Mouse (Mus musculus) hindbrain, postnatal 0 days (tissue): ENCODE measurements around the gene Smarca4. TPM values are rescaled to one million over a fixed set of nuclear protein-coding genes. Genes with fewer than 3 reads are reported as not detected.

Experiments
- ATAC-seq: fragments of 200-750 bp; cut with Nextera tagmentation; 2 replicates; pipeline ENCODE4 v1.8.0; 2017; ENCODE audit warnings: mild to moderate bottlenecking, moderate TSS enrichment, moderate library complexity
- DNase-seq: peaks from one replicate; pipeline ENCODE4 v3.0.0-alpha.2; 2015; ENCODE audit warnings: low spot score
- H3K27ac ChIP-seq: fragments of 300-500 bp; sonication (generic); 2 replicates; pipeline ENCODE4 v1.5.1; 2014; ENCODE audit warnings: mild to moderate bottlenecking
- H3K27me3 ChIP-seq: fragments of 300-500 bp; sonication (generic); 2 replicates; pipeline ENCODE4 v1.6.1; 2014; ENCODE audit warnings: low read length, mixed read lengths; ENCODE audit not compliant: insufficient read depth
- H3K36me3 ChIP-seq: fragments of 300-500 bp; sonication (generic); 2 replicates; pipeline ENCODE4 v1.6.1; 2014; ENCODE audit warnings: low read length, mixed read lengths; ENCODE audit not compliant: insufficient read depth
- H3K4me1 ChIP-seq: fragments of 300-500 bp; sonication (generic); 2 replicates; pipeline ENCODE4 v1.6.1; 2014; ENCODE audit warnings: antibody characterized with exemption, low read length, mixed read lengths; ENCODE audit not compliant: insufficient read depth
- H3K4me2 ChIP-seq: fragments of 300-500 bp; sonication (generic); 2 replicates; pipeline ENCODE4 v1.6.1; 2014; ENCODE audit warnings: low read depth, mild to moderate bottlenecking, low read length, moderate library complexity, mixed read lengths
- H3K4me3 ChIP-seq: fragments of 300-500 bp; sonication (generic); 2 replicates; pipeline ENCODE4 v1.5.1; 2014; ENCODE audit warnings: low read length
- H3K9ac ChIP-seq: fragments of 300-500 bp; sonication (generic); replicated peaks from 2 replicates; pipeline ENCODE4 v1.6.1; 2014; ENCODE audit warnings: mild to moderate bottlenecking, low read length, moderate library complexity, mixed read lengths
- H3K9me3 ChIP-seq: fragments of 300-500 bp; sonication (generic); 2 replicates; pipeline ENCODE4 v1.6.1; 2016; ENCODE audit warnings: low read length, mixed read lengths
- CTCF ChIP-seq: IDR thresholded peaks from 2 replicates; pipeline ENCODE4 v1.5.1; 2016; ENCODE audit warnings: antibody characterized with exemption, control low read depth, low read depth
- WGBS: fragments of 180-500 bp; shearing (Covaris S2); extraction: QIAGEN DNeasy Blood & Tissue Kit; methylation state at CpG from one replicate; pipeline ENCODE4 v1.1.7; 2014; 5-methylcytosine and 5-hydroxymethylcytosine counted together
- polyA plus RNA-seq: library from polyadenylated mRNA; unstranded; fragments of >200 nt; fragmentation: Nextera tagmentation; extraction: Ambion mirVana; gene quantifications from 2 replicates; pipeline ENCODE4 v1.2.1, GENCODE M21; 2015
- total RNA-seq: library from RNA; depleted of rRNA; stranded (reverse); fragments of >200 nt; gene quantifications from 2 replicates; pipeline ENCODE4 v1.2.3, GENCODE M21; 2014

Gene Smarca4
- total and polyA plus RNA-seq, 2 experiments from 2014 or later: 80.6 to 171 TPM

GRCm38 (mm10) chr9:21733446-21733845 is 117.5 kb downstream of the Smarca4 start:
- Histone ChIP-seq H3K4me2 (no peak overlapping the region), H3K9me3 (no peaks in the 10 kb centered on the region), H3K27me3 (no peaks in the 10 kb centered on the region), H3K9ac (no peak overlapping the region), H3K4me3 (no peak overlapping the region), H3K36me3 (peaks cover 62% of the 10 kb centered on the region), H3K4me1 (no peaks in the 10 kb centered on the region), H3K27ac (no peak overlapping the region)
- ATAC-seq (no peak), DNase-seq (no peak)
- 73% methylated on average over 17 of the region's 17 CpGs for WGBS
- TF ChIP-seq CTCF: no peak

GRCm38 (mm10) chr9:21733989-21734388 is 118.0 kb downstream of the Smarca4 start:
- Histone ChIP-seq H3K4me2 (no peak overlapping the region), H3K4me3 (no peak overlapping the region), H3K9me3 (no peaks in the 10 kb centered on the region), H3K36me3 (peaks cover 67% of the 10 kb centered on the region), H3K27me3 (no peaks in the 10 kb centered on the region), H3K4me1 (no peaks in the 10 kb centered on the region), H3K27ac (no peak overlapping the region), H3K9ac (no peak overlapping the region)
- TF ChIP-seq CTCF: no peak
- WGBS: 97% methylated on average over 7 of the region's 7 CpGs
- DNase-seq (no peak), ATAC-seq (no peak)

GRCm38 (mm10) chr9:21735126-21735525 is 119.2 kb downstream of the Smarca4 start:
- Histone ChIP-seq H3K4me1 (no peaks in the 10 kb centered on the region), H3K4me2 (no peak overlapping the region), H3K36me3 (peaks cover 78% of the 10 kb centered on the region), H3K9me3 (no peaks in the 10 kb centered on the region), H3K9ac (no peak overlapping the region), H3K27ac (no peak overlapping the region), H3K4me3 (no peak overlapping the region), H3K27me3 (no peaks in the 10 kb centered on the region)
- no peak for TF ChIP-seq CTCF
- 81% methylated on average over 14 of the region's 14 CpGs for WGBS
- DNase-seq: no peak
- no peak for ATAC-seq

GRCm38 (mm10) chr9:21736580-21736979 is 120.6 kb downstream of the Smarca4 start:
- Histone ChIP-seq H3K4me2 (no peak overlapping the region), H3K4me3 (no peak overlapping the region), H3K9ac (no peak overlapping the region), H3K9me3 (no peaks in the 10 kb centered on the region), H3K36me3 (peaks cover 86% of the 10 kb centered on the region), H3K27ac (no peak overlapping the region), H3K4me1 (no peaks in the 10 kb centered on the region), H3K27me3 (no peaks in the 10 kb centered on the region)
- no peak for TF ChIP-seq CTCF
- WGBS: 79% methylated on average over 3 of the region's 3 CpGs
- no peak for ATAC-seq
- no peak for DNase-seq

GRCm38 (mm10) chr9:21737188-21737587 is 121.2 kb downstream of the Smarca4 start:
- no peak overlapping the region for H3K4me3 ChIP-seq
- WGBS: 94% methylated on average over 10 of the region's 10 CpGs
- DNase-seq: no peak
- H3K27ac ChIP-seq: no peak overlapping the region
- no peaks in the 10 kb centered on the region for H3K9me3 ChIP-seq
- no peak for TF ChIP-seq CTCF
- no peaks in the 10 kb centered on the region for H3K27me3 ChIP-seq
- H3K9ac ChIP-seq: no peak overlapping the region
- H3K36me3 ChIP-seq: peaks cover 87% of the 10 kb centered on the region
- no peaks in the 10 kb centered on the region for H3K4me1 ChIP-seq
- ATAC-seq: no peak
- no peak overlapping the region for H3K4me2 ChIP-seq

- peaks cover 80% of the 10 kb centered on the region for H3K36me3 ChIP-seq
- no peaks in the 10 kb centered on the region for H3K27me3 ChIP-seq
- DNase-seq (no peak), ATAC-seq (peak; percentile 31; the same call in 1 of the 2 replicates)
- TF ChIP-seq CTCF: no peak
- H3K9me3 ChIP-seq: no peaks in the 10 kb centered on the region
- H3K9ac ChIP-seq: no peak overlapping the region
- WGBS: 63% methylated on average over 7 of the region's 7 CpGs
- no peak overlapping the region for H3K27ac ChIP-seq
- H3K4me1 ChIP-seq: no peaks in the 10 kb centered on the region
- H3K4me3 ChIP-seq: no peak overlapping the region
- H3K4me2 ChIP-seq: no peak overlapping the region
These were observed 122.8 kb downstream of the Smarca4 start for GRCm38 (mm10) chr9:21738776-21739175.

GRCm38 (mm10) chr9:21740427-21740826 is 124.5 kb downstream of the Smarca4 start:
- Histone ChIP-seq H3K4me1 (no peaks in the 10 kb centered on the region), H3K9ac (no peak overlapping the region), H3K4me2 (no peak overlapping the region), H3K36me3 (peaks cover 76% of the 10 kb centered on the region), H3K9me3 (no peaks in the 10 kb centered on the region), H3K4me3 (no peak overlapping the region), H3K27ac (no peak overlapping the region), H3K27me3 (no peaks in the 10 kb centered on the region)
- 96% methylated on average over 14 of the region's 14 CpGs for WGBS
- DNase-seq: no peak
- no peak for TF ChIP-seq CTCF
- no peak for ATAC-seq
